Mouse (Mus musculus) layer of hippocampus, adult 2 months (tissue): ENCODE data around the gene Tekt2. TPM values are rescaled to one million over a fixed set of nuclear protein-coding genes. Genes with fewer than 3 reads are reported as not detected.

Experiments used
- DNase-seq, 2 experiments: peaks; one replicate each; pipeline ENCODE4 v3.0.0; 2022; ENCODE audit warnings: low spot score in 2 of 2
- H3K27ac ChIP-seq: fragments of 200-600 bp; 2 replicates; pipeline ENCODE4 v1.8.1; 2022
- H3K4me3 ChIP-seq: fragments of 200-600 bp; 2 replicates; pipeline ENCODE4 v1.8.1; 2022; ENCODE audit warnings: mild to moderate bottlenecking
- CTCF ChIP-seq: fragments of 200-600 bp; conservative IDR thresholded peaks from 2 replicates; pipeline ENCODE4 v1.8.1; 2022; ENCODE audit warnings: antibody characterized with exemption, mild to moderate bottlenecking, moderate library complexity
- total RNA-seq, 2 experiments: library from RNA; stranded (reverse); gene quantifications; 2 replicates each; pipeline ENCODE4 v1.2.3; 2021

Gene Tekt2
- total RNA-seq, 2 experiments from 2014 or later = 1.3 to 1.6 TPM

- Histone ChIP-seq H3K4me3 (peak overlapping the region; percentile 23), H3K27ac (no peak overlapping the region)
- TF ChIP-seq CTCF = no peak
- no peak for DNase-seq
These were observed 24.4 kb downstream of the Tekt2 start for GRCm38 (mm10) chr4:126300916-126301583.

- peak overlapping the region; percentile 53; the same call in 1 of the 2 replicates for H3K27ac ChIP-seq
- peak; percentile 20; the same call in 1 of the 2 replicates for TF ChIP-seq CTCF
- peak in 1 of 2 experiments; percentile 36 for DNase-seq
- peak overlapping the region; percentile 48 for H3K4me3 ChIP-seq
These were observed 28.8 kb downstream of the Tekt2 start for GRCm38 (mm10) chr4:126296617-126297101.

DNA sequence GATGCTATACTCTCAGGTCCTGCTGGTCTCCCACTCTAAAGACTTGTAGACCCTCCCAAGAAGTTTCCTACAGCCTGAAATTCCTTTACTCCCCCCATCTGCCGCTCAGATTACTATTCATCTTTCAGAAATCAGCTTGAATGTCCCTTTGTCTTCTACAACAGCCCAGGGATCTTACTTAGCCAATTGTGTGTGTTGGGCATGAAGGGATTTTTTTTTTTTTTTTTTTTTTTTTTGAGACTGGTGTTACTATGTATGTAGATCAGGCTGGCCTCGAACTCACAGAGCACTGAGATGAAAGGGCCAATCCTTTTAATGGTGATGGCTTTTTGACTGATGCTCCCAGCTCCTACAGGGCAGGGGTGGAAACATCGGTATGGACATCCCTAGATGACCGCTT is 29.6 kb downstream of the Tekt2 start:
- TF ChIP-seq CTCF = no peak
- Histone ChIP-seq H3K27ac (no peak overlapping the region), H3K4me3 (no peak overlapping the region)
- no peak for DNase-seq

DNA sequence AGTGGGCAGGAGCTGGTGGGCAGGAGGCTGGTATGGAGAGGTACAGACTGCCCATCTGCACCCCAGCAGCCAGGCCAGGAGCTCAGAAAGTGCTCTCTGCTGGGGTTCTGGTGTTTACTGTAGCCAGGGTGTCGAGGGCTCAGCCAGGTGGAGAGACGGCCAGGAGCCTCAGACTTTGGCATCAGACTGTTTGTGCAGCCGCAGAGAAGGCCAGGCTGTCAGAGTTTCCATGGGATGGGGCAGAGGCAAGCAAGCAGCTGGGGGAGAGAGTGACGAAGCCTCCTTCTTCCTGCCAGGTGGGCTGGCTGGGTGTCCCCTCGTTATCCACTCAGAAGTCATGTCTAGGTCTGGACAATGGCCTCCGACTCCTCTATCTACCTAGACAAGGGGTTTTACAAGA is 30.3 kb downstream of the Tekt2 start:
- no peak for TF ChIP-seq CTCF
- H3K4me3 ChIP-seq = no peak overlapping the region
- DNase-seq = no peak
- no peak overlapping the region for H3K27ac ChIP-seq

DNA sequence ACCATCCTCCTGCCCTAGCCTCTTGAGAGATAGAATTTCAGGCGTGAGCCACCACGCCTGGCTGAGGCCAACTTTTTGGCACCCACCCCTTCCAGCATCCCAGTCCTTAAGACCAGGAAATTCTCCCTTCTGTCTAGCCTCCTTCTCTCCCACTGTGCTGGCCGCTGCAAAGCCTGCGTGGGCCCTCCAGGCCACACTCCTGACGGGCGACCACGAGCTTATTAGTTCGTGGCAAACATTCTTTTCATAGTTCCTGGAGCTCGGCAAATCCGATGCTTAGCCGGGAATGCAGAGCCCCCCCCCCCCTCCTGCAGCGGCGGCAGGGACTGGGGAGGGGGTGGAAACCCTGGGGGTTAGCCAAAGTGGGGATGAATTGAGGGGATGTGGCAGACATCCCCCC is 34.3 kb downstream of the Tekt2 start:
- no peak for TF ChIP-seq CTCF
- Histone ChIP-seq H3K27ac (no peak overlapping the region), H3K4me3 (no peak overlapping the region)
- no peak for DNase-seq

DNA sequence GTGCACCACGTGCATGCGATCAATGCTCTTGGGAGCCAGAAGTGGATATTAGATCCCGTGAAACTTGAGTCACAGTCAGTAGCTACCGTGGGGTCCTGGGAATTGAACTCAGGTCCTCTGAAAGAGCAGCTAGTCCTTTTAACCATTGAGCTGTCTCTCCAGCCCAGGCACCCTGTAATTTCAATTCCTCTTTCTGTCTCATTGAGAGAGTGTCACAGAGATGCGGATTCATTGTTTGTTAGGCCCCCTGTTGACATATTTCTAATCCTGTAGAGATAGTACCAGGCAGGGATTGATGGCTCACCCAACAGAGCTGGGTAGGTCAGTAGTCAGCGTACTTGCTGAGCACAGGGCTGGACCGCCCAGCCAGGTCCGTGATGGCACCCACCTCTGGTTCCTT is 35.2 kb downstream of the Tekt2 start:
- DNase-seq = no peak
- H3K4me3 ChIP-seq = no peak overlapping the region
- no peak overlapping the region for H3K27ac ChIP-seq
- TF ChIP-seq CTCF = no peak

DNA sequence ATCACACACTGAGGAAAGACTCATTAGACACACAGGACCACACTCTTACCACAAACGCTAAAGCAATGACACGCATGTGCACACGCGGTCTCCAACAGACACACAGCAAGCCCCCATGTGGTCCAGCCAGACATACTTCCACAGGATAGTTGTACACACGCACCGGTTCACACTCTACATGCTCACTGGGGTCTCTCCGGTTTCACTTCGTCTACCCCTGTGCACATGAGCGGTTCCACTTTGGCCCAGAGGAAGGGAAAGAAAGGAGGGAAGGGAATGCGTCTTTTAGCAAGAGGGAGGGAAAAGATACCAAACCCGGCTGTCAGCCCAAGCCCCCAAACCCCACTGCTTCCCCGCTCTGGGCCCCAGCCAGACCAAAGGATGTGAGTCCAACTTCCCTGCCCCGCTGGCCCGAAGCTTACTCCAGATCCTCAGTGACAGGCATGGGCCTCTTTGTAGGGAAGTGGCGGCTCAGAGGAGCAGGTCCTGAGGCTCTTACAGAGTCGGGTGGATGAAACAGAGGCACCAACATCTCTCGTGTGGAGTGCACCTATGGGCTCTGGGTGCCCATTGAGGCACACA is 37.3 kb downstream of the Tekt2 start:
- DNase-seq = no peak
- Histone ChIP-seq H3K4me3 (no peak overlapping the region), H3K27ac (no peak overlapping the region)
- TF ChIP-seq CTCF = no peak

DNA sequence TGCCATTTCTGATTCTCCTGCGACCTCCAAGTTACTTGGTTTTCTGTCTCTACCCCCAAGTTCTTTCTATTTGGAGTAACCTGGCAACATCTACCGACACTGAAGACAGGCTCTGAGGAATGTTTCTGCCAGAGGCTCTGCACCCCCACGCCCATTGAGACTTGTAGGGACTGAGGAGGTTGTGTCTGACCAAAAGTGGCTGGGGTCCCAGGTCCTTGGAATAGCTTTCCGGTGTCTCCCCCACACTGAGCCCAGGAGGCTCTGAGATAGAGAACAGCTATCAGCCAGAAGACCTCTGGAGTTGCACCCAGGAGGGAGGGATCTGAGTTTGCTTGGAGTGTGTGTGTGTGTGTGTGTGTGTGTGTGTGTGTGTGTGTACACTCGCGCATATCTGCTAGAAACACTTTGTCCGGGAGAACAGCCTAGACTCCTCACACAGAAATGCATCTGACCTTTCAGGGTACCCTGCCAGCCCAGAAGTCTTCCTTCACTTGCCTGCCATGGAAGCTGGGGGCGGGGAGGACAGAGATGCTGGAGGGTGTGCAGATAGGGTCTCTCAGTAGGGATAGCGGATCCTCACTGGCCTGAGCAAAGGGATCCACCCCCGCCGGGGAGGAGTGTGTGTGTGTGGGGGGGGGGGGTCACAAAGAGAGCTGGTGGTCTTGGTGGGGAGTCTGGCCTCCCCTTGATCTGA is 38.0 kb downstream of the Tekt2 start:
- no peak overlapping the region for H3K27ac ChIP-seq
- no peak for TF ChIP-seq CTCF
- DNase-seq = no peak
- H3K4me3 ChIP-seq = no peak overlapping the region

DNA sequence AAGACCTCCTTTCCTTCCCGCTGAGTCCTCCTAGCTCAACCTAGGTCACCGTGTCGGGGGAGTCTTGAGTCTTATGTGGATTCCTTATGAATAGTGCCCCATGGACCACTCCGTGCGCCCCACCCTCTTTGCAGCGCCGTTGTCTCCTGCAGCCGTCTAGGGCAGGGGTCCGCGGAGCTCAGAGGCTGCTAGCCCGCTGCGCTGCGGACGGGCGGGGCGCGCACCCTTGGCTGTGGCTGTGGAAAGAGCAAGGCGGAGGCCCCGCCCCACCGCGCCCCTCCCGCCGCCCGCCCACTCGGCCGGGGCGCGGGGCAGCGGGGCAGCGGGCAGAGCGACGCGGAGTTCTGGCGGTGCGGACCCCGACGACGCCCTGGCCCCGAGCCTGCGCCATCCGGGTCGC is 39.0 kb downstream of the Tekt2 start, which contains the start of gene Col8a2:
TSS of gene Col8a2 (plus strand) at position 302 of the 400 bp plus-strand sequence.
- H3K4me3 ChIP-seq = no peak within 1 kb of the TSS
- no peak for TF ChIP-seq CTCF
- DNase-seq = no peak
- no peak within 1 kb of the TSS for H3K27ac ChIP-seq

DNA sequence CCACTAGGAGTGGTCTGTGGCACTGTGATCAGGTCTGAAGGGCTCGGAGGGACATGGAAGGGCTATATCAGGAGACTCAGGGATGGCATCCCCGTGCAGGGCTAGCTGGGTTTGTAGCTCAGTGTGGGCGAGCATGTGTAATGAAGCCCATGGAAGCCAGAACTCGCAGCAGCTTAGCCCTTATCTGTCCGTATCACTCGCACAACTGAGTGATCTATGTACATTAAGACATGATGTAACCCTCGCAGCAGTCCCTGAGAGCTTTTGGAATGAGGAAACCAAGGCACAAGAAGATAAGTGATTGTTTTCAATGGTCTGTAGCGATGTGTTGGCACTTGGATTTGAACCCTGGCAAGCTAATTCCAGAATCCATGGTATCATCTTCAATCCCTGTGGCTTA is 41.9 kb downstream of the Tekt2 start:
- DNase-seq = no peak
- no peak overlapping the region for H3K4me3 ChIP-seq
- TF ChIP-seq CTCF = no peak
- H3K27ac ChIP-seq = no peak overlapping the region

GRCm38 (mm10) chr4:126281706-126282105 is 43.8 kb downstream of the Tekt2 start:
- DNase-seq = no peak
- no peak overlapping the region for H3K4me3 ChIP-seq
- H3K27ac ChIP-seq = no peak overlapping the region
- no peak for TF ChIP-seq CTCF

- TF ChIP-seq CTCF = no peak
- DNase-seq = no peak
These were observed 46.5 kb downstream of the Tekt2 start for GRCm38 (mm10) chr4:126278961-126279360.

DNA sequence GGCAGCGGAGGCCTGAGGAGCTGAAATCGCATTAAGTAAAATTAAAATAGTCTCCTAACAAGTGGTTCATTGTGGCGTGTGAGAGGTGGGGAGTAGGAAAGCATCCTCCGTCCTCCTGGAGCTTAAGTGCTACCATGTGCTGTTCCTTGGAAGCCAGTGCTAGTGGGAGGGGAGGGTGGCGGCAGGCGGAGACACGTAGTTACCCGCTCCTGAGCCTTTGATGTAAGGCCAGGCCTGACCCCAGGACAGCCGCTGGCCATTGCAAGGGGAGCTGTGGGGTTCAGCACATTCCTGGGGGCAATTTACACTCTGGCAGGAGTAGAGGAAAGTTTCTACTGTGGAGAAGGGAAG is 46.9 kb downstream of the Tekt2 start:
- DNase-seq = no peak

More at GRCm38 (mm10) chr4:126278961-126279360, 46.5 kb downstream of the Tekt2 start:
- H3K4me3 ChIP-seq = no peak overlapping the region
- no peak overlapping the region for H3K27ac ChIP-seq

More for the DNA sequence above, 46.9 kb downstream of the Tekt2 start:
- no peak for TF ChIP-seq CTCF
- H3K27ac ChIP-seq = no peak overlapping the region
- no peak overlapping the region for H3K4me3 ChIP-seq
